Mouse (Mus musculus) liver, postnatal 0 days (tissue): ENCODE results near the gene Kcnj6. TPM values are rescaled to one million over a fixed set of nuclear protein-coding genes. Genes with fewer than 3 reads are reported as not detected.

Source experiments
- ATAC-seq: fragments of 200-750 bp; cut with Nextera tagmentation; 2 replicates; pipeline ENCODE4 v1.8.0; 2017; ENCODE audit warnings: mild to moderate bottlenecking, moderate library complexity
- DNase-seq: peaks from one replicate; pipeline ENCODE4 v3.0.0-alpha.2; 2016
- H3K27ac ChIP-seq: fragments of 300-500 bp; sonication (generic); 2 replicates; pipeline ENCODE4 v1.5.1; 2014; ENCODE audit warnings: antibody characterized with exemption, moderate library complexity, mild to moderate bottlenecking, low read depth
- H3K27me3 ChIP-seq: fragments of 300-500 bp; sonication (generic); 2 replicates; pipeline ENCODE4 v1.6.1; 2014; ENCODE audit warnings: low read length, control low read depth, mixed read lengths; ENCODE audit not compliant: insufficient read depth
- H3K36me3 ChIP-seq: fragments of 300-500 bp; sonication (generic); replicated peaks from 2 replicates; pipeline ENCODE4 v1.6.1; 2014; ENCODE audit warnings: mild to moderate bottlenecking, control low read depth, low read length, moderate library complexity, mixed read lengths; ENCODE audit not compliant: insufficient read depth
- H3K4me1 ChIP-seq: fragments of 300-500 bp; sonication (generic); 2 replicates; pipeline ENCODE4 v1.6.1; 2014; ENCODE audit warnings: antibody characterized with exemption, mild to moderate bottlenecking, control low read depth; ENCODE audit not compliant: insufficient read depth
- H3K4me2 ChIP-seq: fragments of 300-500 bp; sonication (generic); 2 replicates; pipeline ENCODE4 v1.6.1; 2014; ENCODE audit warnings: low read depth, mild to moderate bottlenecking, low read length, moderate library complexity, mixed read lengths
- H3K4me3 ChIP-seq: fragments of 300-500 bp; sonication (generic); 2 replicates; pipeline ENCODE4 v1.5.1; 2014; ENCODE audit warnings: low read depth, low read length
- H3K9ac ChIP-seq: fragments of 300-500 bp; sonication (generic); replicated peaks from 2 replicates; pipeline ENCODE4 v1.6.1; 2014; ENCODE audit warnings: mild to moderate bottlenecking, moderate library complexity
- H3K9me3 ChIP-seq: fragments of 300-500 bp; sonication (generic); 2 replicates; pipeline ENCODE4 v1.6.1; 2016; ENCODE audit warnings: mild to moderate bottlenecking, control low read depth, low read length, mixed read lengths
- CTCF ChIP-seq: sonication (generic); IDR thresholded peaks from 2 replicates; pipeline ENCODE4 v1.5.1; 2016; ENCODE audit warnings: antibody characterized with exemption, low read depth
- EP300 ChIP-seq: IDR thresholded peaks from 2 replicates; pipeline ENCODE4 v1.6.1; 2016; ENCODE audit warnings: antibody characterized with exemption, low read depth, mild to moderate bottlenecking
- WGBS: fragments of 180-500 bp; shearing (Covaris S2); extraction: QIAGEN DNeasy Blood & Tissue Kit; methylation state at CpG from one replicate; pipeline ENCODE4 v1.1.7; 2014; ENCODE audit not compliant: insufficient replicate concordance; 5-methylcytosine and 5-hydroxymethylcytosine counted together
- polyA plus RNA-seq: library from polyadenylated mRNA; unstranded; fragments of >200 nt; fragmentation: Nextera tagmentation; extraction: Ambion mirVana; gene quantifications from 2 replicates; pipeline ENCODE4 v1.2.1, GENCODE M21; 2015

Gene Kcnj6
- polyA plus RNA-seq, 1 experiment from 2014 or later = not detected

DNA sequence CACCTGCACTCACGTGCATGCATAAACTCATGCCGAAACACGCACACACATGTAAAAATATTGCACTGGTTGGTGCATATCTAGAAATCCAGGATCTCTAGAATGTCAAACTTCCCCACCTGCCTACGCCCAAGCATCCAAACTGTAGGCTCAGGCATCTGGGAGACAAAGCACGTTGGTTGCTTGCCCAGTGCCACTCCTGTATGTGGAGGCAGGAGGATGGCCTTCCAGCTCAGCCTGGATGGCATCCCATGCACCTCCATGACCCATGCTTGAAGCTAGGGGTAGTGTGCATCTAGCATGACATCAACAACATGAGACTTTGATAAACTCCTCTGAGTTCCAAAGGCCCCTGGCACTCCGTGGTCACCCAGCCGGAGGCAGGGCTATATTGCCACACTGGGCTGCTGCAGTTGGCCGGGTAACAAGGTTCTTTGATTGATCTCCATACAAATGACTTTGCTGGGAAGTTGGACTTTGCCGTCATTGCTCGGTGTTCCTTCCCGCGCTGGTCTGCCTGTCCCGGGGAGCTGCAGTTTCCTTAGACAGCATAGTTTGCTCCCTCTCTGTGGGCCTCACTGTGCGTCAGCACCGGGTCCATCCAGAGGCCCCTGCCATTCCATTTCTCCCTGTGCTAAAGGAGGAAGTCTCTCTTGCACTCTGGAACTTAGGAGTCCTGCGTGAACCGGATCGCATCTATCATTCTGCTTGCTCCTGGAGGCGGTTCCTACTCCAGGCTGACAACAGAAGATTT lies 144.9 kb downstream of the Kcnj6 start:
- TF ChIP-seq EP300 (no peak), CTCF (no peak)
- Histone ChIP-seq H3K9me3 (no peaks in the 10 kb centered on the region), H3K4me1 (no peaks in the 10 kb centered on the region), H3K36me3 (no peaks in the 10 kb centered on the region), H3K27me3 (no peaks in the 10 kb centered on the region), H3K4me2 (no peak overlapping the region), H3K4me3 (no peak overlapping the region), H3K9ac (no peak overlapping the region), H3K27ac (no peak overlapping the region)
- 69% methylated on average over 19 of the region's 19 CpGs for WGBS
- DNase-seq = no peak
- no peak for ATAC-seq

DNA sequence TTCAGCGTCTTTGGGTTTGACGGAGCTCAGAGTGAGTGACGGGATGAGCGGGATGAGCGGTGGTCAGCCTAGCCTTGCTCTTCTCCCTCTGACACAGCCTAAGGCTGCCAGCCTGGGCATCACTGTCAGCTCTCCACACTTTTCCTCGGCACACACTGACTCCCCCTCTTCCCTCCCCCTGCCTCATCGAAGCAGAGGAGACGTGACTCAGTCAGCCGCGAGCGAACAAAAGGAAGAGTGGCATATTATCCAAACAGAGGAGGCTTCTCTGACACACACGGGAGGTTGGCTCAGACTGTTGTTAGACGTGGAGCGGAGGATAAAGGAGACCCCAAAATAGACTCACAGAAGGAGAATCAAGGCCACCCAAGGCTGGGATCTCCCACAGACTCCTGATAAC lies 147.1 kb downstream of the Kcnj6 start:
- Histone ChIP-seq H3K4me1 (no peaks in the 10 kb centered on the region), H3K9me3 (no peaks in the 10 kb centered on the region), H3K4me3 (no peak overlapping the region), H3K36me3 (no peaks in the 10 kb centered on the region), H3K27ac (no peak overlapping the region), H3K27me3 (no peaks in the 10 kb centered on the region), H3K9ac (no peak overlapping the region), H3K4me2 (no peak overlapping the region)
- no peak for TF ChIP-seq EP300
- TF ChIP-seq CTCF = no peak
- 62% methylated on average over 14 of the region's 14 CpGs for WGBS
- DNase-seq = no peak
- ATAC-seq = no peak

DNA sequence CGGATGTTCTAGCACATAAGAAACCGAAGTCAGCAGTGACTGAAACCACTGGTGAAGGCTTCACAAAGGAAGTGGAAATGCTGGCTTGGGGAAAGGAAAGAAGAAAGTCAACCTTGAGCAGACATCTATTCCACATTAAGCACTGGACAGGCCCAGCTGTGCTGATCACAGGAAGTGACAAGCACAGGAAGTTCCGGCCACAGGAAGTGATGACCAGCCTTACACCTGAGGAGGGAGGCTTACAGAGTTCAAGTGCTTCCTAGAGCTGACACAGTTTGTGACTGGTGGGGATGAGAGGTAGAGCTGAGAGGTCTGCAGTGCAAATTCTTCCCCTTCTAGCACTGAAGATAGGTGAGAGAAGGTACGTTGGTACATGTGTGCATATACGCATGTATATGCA lies 151.5 kb downstream of the Kcnj6 start:
- no peaks in the 10 kb centered on the region for H3K36me3 ChIP-seq

DNA sequence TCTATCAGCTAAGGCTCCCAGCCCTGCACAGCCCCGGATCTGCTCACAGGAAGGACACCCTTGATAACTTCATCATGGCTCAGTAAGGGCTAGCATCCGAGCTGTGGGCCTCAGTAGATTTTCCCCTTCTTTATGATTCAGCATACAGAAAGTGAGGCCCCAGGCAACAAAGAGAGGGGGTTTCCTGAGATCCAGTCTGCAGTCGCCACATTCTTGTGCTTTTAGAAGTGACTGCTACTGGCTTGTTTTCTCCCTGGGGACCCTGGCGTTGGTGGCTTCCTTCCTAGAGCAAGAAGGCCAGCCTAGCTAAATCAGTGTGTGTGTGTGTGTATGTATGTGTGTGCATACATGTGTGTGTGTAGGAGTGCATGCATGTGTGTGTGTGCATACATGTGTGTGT lies 152.7 kb downstream of the Kcnj6 start:
- WGBS = 45% methylated on average over 4 of the region's 4 CpGs
- DNase-seq (no peak), ATAC-seq (no peak)
- Histone ChIP-seq H3K36me3 (no peaks in the 10 kb centered on the region), H3K4me2 (no peak overlapping the region), H3K9ac (no peak overlapping the region), H3K4me1 (no peaks in the 10 kb centered on the region), H3K9me3 (no peaks in the 10 kb centered on the region), H3K27me3 (no peaks in the 10 kb centered on the region), H3K4me3 (no peak overlapping the region), H3K27ac (no peak overlapping the region)
- TF ChIP-seq CTCF (no peak), EP300 (no peak)

More for the DNA sequence above, 151.5 kb downstream of the Kcnj6 start:
- TF ChIP-seq EP300 (no peak), CTCF (no peak)
- no peaks in the 10 kb centered on the region for H3K4me1 ChIP-seq
- no peak overlapping the region for H3K27ac ChIP-seq
- no peak overlapping the region for H3K4me2 ChIP-seq
- H3K27me3 ChIP-seq = no peaks in the 10 kb centered on the region
- no peak overlapping the region for H3K4me3 ChIP-seq
- H3K9ac ChIP-seq = no peak overlapping the region
- ATAC-seq (no peak), DNase-seq (no peak)
- 59% methylated on average over 5 of the region's 5 CpGs for WGBS
- H3K9me3 ChIP-seq = no peaks in the 10 kb centered on the region

DNA sequence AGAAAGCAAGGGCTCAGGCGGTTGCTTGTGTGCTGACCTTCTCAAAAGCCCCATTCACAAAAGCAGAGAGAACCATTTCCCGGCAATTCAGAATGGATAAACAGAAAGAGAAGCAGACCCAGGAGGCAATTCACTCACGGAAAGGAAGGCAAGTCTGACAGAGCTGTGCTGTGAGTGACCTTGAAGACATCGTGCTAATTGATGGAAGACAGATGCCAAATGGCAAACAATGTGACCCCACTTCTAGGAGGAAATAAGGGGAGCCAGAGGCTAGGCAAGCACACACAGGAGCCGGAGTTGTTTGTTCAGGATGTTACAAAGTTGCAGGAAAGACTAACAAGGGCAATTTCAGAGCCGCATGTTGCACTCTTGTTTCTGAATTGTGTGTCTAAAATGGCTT lies 158.1 kb downstream of the Kcnj6 start:
- no peak for ATAC-seq
- 43% methylated on average over 6 of the region's 6 CpGs for WGBS

DNA sequence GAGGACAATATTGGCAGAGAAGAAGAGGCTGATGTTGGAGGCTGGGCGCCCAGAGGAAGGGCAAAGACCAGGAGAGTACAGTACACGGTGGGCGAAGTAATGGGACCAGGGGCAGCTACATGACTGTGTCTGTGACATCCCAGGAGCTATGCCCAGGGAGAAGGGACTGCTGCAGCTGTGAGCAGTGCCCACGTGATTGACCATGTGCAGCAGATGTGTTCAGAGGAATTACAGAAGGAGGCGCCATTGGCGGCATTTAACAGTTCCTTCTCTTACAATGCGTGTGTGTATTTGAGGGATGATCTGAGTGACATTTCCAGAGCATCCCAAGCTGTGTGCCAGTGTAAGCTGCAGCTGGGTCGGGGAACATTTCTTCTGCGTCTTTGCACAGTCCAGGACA lies 159.6 kb downstream of the Kcnj6 start:
- no peak overlapping the region for H3K4me2 ChIP-seq
- H3K27me3 ChIP-seq = no peaks in the 10 kb centered on the region
- H3K4me1 ChIP-seq = no peaks in the 10 kb centered on the region
- no peaks in the 10 kb centered on the region for H3K9me3 ChIP-seq
- H3K27ac ChIP-seq = no peak overlapping the region
- ATAC-seq (no peak), DNase-seq (no peak)
- 72% methylated on average over 9 of the region's 9 CpGs for WGBS
- no peak overlapping the region for H3K9ac ChIP-seq
- no peak overlapping the region for H3K4me3 ChIP-seq
- TF ChIP-seq CTCF (no peak), EP300 (no peak)
- H3K36me3 ChIP-seq = no peaks in the 10 kb centered on the region

More for the DNA sequence above, 158.1 kb downstream of the Kcnj6 start:
- Histone ChIP-seq H3K4me3 (no peak overlapping the region), H3K27ac (no peak overlapping the region), H3K27me3 (no peaks in the 10 kb centered on the region), H3K9me3 (no peaks in the 10 kb centered on the region), H3K36me3 (no peaks in the 10 kb centered on the region), H3K9ac (no peak overlapping the region), H3K4me1 (no peaks in the 10 kb centered on the region), H3K4me2 (no peak overlapping the region)
- no peak for TF ChIP-seq EP300
- TF ChIP-seq CTCF = no peak
- DNase-seq = no peak
